Mouse (Mus musculus) G1E (cell line): ENCODE data around the gene Abca4.

ENCODE experiments used
- CTCF ChIP-seq: IDR thresholded peaks from 2 replicates; pipeline ENCODE4 v1.5.1; 2012; ENCODE audit warnings: low read depth, low read length, inconsistent platforms, mixed read lengths
- GATA1 ChIP-seq: IDR thresholded peaks from 2 replicates; pipeline ENCODE4 v1.6.1; 2012; ENCODE audit warnings: borderline replicate concordance, low read length, inconsistent platforms, mixed read lengths
- GATA2 ChIP-seq: IDR thresholded peaks from 2 replicates; pipeline ENCODE4 v1.6.1; 2012; ENCODE audit warnings: low read depth, low read length, inconsistent platforms, borderline replicate concordance
- POLR2AphosphoS5 ChIP-seq: IDR thresholded peaks from 2 replicates; pipeline ENCODE4 v1.6.1; 2012; ENCODE audit warnings: low read depth, low read length, inconsistent platforms; ENCODE audit not compliant: insufficient replicate concordance
- TAL1 ChIP-seq: conservative IDR thresholded peaks from 2 replicates; pipeline ENCODE4 v1.6.1; 2012; ENCODE audit warnings: low read depth, low read length, inconsistent platforms, mixed read lengths

DNA sequence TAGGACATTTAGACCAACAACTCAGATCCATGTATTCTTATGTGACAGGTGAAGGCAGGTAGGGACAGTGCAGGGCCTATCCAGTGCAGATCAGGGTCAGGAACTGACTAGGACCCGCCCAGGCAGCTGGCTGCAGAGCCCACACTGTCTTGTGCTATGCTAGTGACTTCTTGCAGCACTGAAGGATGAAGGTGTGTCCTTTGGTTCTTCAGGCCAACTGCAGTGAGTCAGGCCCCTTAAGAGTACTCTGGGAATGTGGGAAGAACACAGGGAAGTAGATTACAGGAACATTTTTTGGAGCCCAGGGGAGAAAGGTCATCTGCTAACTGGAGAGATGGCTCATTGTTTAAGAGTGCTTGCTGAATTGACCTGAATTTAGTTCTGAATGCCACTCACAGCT, 31.8 kb upstream of the Abca4 start:
- TF ChIP-seq CTCF (no peak), TAL1 (no peak), GATA1 (no peak), POLR2AphosphoS5 (no peak), GATA2 (no peak)
